Mouse (Mus musculus) midbrain, embryonic 10.5 days (tissue): ENCODE data around the gene Mrps25. TPM values are rescaled to one million over a fixed set of nuclear protein-coding genes. Genes with fewer than 3 reads are reported as not detected.
A peak's percentile ranks its signal among the peaks of the same experiment; 100 is the strongest.

Experiments used
- DNase-seq: peaks from one replicate; pipeline ENCODE4 v3.0.0-alpha.2; 2017; ENCODE audit warnings: low spot score
- H3K27ac ChIP-seq: fragments of 300-500 bp; sonication (generic); replicated peaks from 2 replicates; pipeline ENCODE4 v1.5.1; 2016; ENCODE audit warnings: mild to moderate bottlenecking
- H3K27me3 ChIP-seq: fragments of 300-500 bp; sonication (generic); 2 replicates; pipeline ENCODE4 v1.6.1; 2016; ENCODE audit warnings: low read depth, mild to moderate bottlenecking; ENCODE audit not compliant: poor library complexity, severe bottlenecking
- H3K36me3 ChIP-seq: fragments of 300-500 bp; sonication (generic); 2 replicates; pipeline ENCODE4 v1.6.1; 2016; ENCODE audit warnings: mild to moderate bottlenecking, moderate library complexity
- H3K4me1 ChIP-seq: fragments of 300-500 bp; sonication (generic); 2 replicates; pipeline ENCODE4 v1.6.1; 2016
- H3K4me3 ChIP-seq: fragments of 300-500 bp; sonication (generic); 2 replicates; pipeline ENCODE4 v1.5.1; 2016; ENCODE audit warnings: mild to moderate bottlenecking, moderate library complexity
- H3K9me3 ChIP-seq: fragments of 300-500 bp; sonication (generic); replicated peaks from 2 replicates; pipeline ENCODE4 v1.6.1; 2016; ENCODE audit warnings: mild to moderate bottlenecking
- WGBS: fragments of 180-500 bp; shearing (Covaris S2); methylation state at CpG from one replicate; pipeline ENCODE4 v1.1.7; 2016; 5-methylcytosine and 5-hydroxymethylcytosine counted together
- polyA plus RNA-seq: library from polyadenylated mRNA; unstranded; fragments of >200 nt; fragmentation: Nextera tagmentation; extraction: Ambion mirVana; gene quantifications from 2 replicates; pipeline ENCODE4 v1.2.1, GENCODE M21; 2016

Gene Mrps25
- polyA plus RNA-seq: 94.6 and 105 TPM in 2 replicates

GRCm38 (mm10) chr6:92183621-92184131 lies at the start of gene Mrps25:
Gene Mrps25 (minus strand): TSS chr6:92184033.
- Histone ChIP-seq H3K36me3 (peaks cover 55% of the 10 kb centered on the region), H3K4me1 (peaks cover 15% of the 10 kb centered on the region), H3K4me3 (peak within 1 kb of the TSS; percentile 88), H3K9me3 (peaks cover 11% of the 10 kb centered on the region; the same call in 1 of the 2 replicates), H3K27me3 (no peaks in the 10 kb centered on the region), H3K27ac (peak within 1 kb of the TSS; percentile 88)
- WGBS: under 1% methylated on average over 42 of the region's 42 CpGs
- DNase-seq: peak; percentile 81

- DNase-seq: no peak
- Histone ChIP-seq H3K4me1 (no peaks in the 10 kb centered on the region), H3K4me3 (no peak overlapping the region), H3K9me3 (no peaks in the 10 kb centered on the region), H3K27me3 (no peaks in the 10 kb centered on the region), H3K27ac (no peak overlapping the region), H3K36me3 (no peaks in the 10 kb centered on the region)
- 82% methylated on average over 4 of the region's 4 CpGs for WGBS
These were observed 47.9 kb upstream of the Mrps25 start for GRCm38 (mm10) chr6:92231762-92232161.

- H3K36me3 ChIP-seq: no peaks in the 10 kb centered on the region
- no peak overlapping the region for H3K27ac ChIP-seq
- no peaks in the 10 kb centered on the region for H3K9me3 ChIP-seq
- H3K4me1 ChIP-seq: no peaks in the 10 kb centered on the region
- 84% methylated on average over 1 of the region's 1 CpGs for WGBS
- DNase-seq: no peak
- no peaks in the 10 kb centered on the region for H3K27me3 ChIP-seq
- no peak overlapping the region for H3K4me3 ChIP-seq
These were observed 47.5 kb upstream of the Mrps25 start for GRCm38 (mm10) chr6:92231356-92231755.

- 86% methylated on average over 2 of the region's 2 CpGs for WGBS
- Histone ChIP-seq H3K27ac (no peak overlapping the region), H3K36me3 (no peaks in the 10 kb centered on the region), H3K4me3 (no peak overlapping the region), H3K9me3 (no peaks in the 10 kb centered on the region), H3K27me3 (no peaks in the 10 kb centered on the region), H3K4me1 (no peaks in the 10 kb centered on the region)
- DNase-seq: no peak
These were observed 45.8 kb upstream of the Mrps25 start for GRCm38 (mm10) chr6:92229586-92229985.

GRCm38 (mm10) chr6:92229103-92229502 lies 45.3 kb upstream of the Mrps25 start:
- H3K27ac ChIP-seq: no peak overlapping the region
- H3K4me1 ChIP-seq: no peaks in the 10 kb centered on the region
- H3K9me3 ChIP-seq: no peaks in the 10 kb centered on the region
- H3K4me3 ChIP-seq: no peak overlapping the region
- H3K27me3 ChIP-seq: no peaks in the 10 kb centered on the region
- DNase-seq: no peak
- no peaks in the 10 kb centered on the region for H3K36me3 ChIP-seq

- Histone ChIP-seq H3K27me3 (peaks cover 6% of the 10 kb centered on the region; the same call in 1 of the 2 replicates), H3K9me3 (no peaks in the 10 kb centered on the region), H3K4me1 (no peaks in the 10 kb centered on the region), H3K36me3 (no peaks in the 10 kb centered on the region), H3K4me3 (no peak overlapping the region), H3K27ac (no peak overlapping the region)
- 78% methylated on average over 1 of the region's 1 CpGs for WGBS
- no peak for DNase-seq
These were observed 41.1 kb upstream of the Mrps25 start for GRCm38 (mm10) chr6:92224981-92225380.

- Histone ChIP-seq H3K9me3 (no peaks in the 10 kb centered on the region), H3K27me3 (peaks cover 6% of the 10 kb centered on the region; the same call in 1 of the 2 replicates), H3K36me3 (no peaks in the 10 kb centered on the region), H3K4me3 (no peak overlapping the region), H3K4me1 (no peaks in the 10 kb centered on the region), H3K27ac (no peak overlapping the region)
- no peak for DNase-seq
- 91% methylated on average over 3 of the region's 3 CpGs for WGBS
These were observed 38.2 kb upstream of the Mrps25 start for GRCm38 (mm10) chr6:92222021-92222420.

- peaks cover 6% of the 10 kb centered on the region; the same call in 1 of the 2 replicates for H3K27me3 ChIP-seq
- no peak for DNase-seq
- no peaks in the 10 kb centered on the region for H3K9me3 ChIP-seq
- no peaks in the 10 kb centered on the region for H3K4me1 ChIP-seq
- no peak overlapping the region for H3K4me3 ChIP-seq
- WGBS: 85% methylated on average over 6 of the region's 6 CpGs
- no peaks in the 10 kb centered on the region for H3K36me3 ChIP-seq
- no peak overlapping the region for H3K27ac ChIP-seq
These were observed 37.8 kb upstream of the Mrps25 start for GRCm38 (mm10) chr6:92221604-92222003.

- Histone ChIP-seq H3K4me1 (no peaks in the 10 kb centered on the region), H3K27ac (no peak overlapping the region), H3K36me3 (no peaks in the 10 kb centered on the region), H3K27me3 (peaks cover 6% of the 10 kb centered on the region; the same call in 1 of the 2 replicates), H3K9me3 (no peaks in the 10 kb centered on the region), H3K4me3 (no peak overlapping the region)
- peak; percentile 46 for DNase-seq
- 54% methylated on average over 3 of the region's 3 CpGs for WGBS
These were observed 35.6 kb upstream of the Mrps25 start for GRCm38 (mm10) chr6:92219445-92219844.

GRCm38 (mm10) chr6:92214773-92215449 lies 31.1 kb upstream of the Mrps25 start, which contains the start of gene Rbsn:
Gene Rbsn (minus strand): TSS chr6:92214925.
- H3K4me1 ChIP-seq: peaks cover 12% of the 10 kb centered on the region
- 11% methylated on average over 35 of the region's 35 CpGs for WGBS
- peak; percentile 93 for DNase-seq
- peak within 1 kb of the TSS; percentile 86 for H3K27ac ChIP-seq
- no peaks in the 10 kb centered on the region for H3K9me3 ChIP-seq
- H3K4me3 ChIP-seq: peak within 1 kb of the TSS; percentile 80
- H3K36me3 ChIP-seq: peaks cover 13% of the 10 kb centered on the region
- H3K27me3 ChIP-seq: no peaks in the 10 kb centered on the region

GRCm38 (mm10) chr6:92214055-92214772 lies 30.4 kb upstream of the Mrps25 start:
- no peaks in the 10 kb centered on the region for H3K27me3 ChIP-seq
- H3K4me1 ChIP-seq: peaks cover 12% of the 10 kb centered on the region
- under 1% methylated on average over 48 of the region's 48 CpGs for WGBS
- no peak for DNase-seq
- peaks cover 19% of the 10 kb centered on the region for H3K36me3 ChIP-seq
- H3K27ac ChIP-seq: peak overlapping the region; percentile 86
- no peaks in the 10 kb centered on the region for H3K9me3 ChIP-seq
- H3K4me3 ChIP-seq: peak overlapping the region; percentile 80

- Histone ChIP-seq H3K9me3 (no peaks in the 10 kb centered on the region), H3K36me3 (peaks cover 86% of the 10 kb centered on the region), H3K27me3 (no peaks in the 10 kb centered on the region), H3K4me3 (no peak overlapping the region), H3K27ac (no peak overlapping the region), H3K4me1 (no peaks in the 10 kb centered on the region)
- DNase-seq: no peak
- whole genome bisulfite sequencing: 92% methylated on average over 8 of the region's 8 CpGs
These were observed 15.6 kb upstream of the Mrps25 start for GRCm38 (mm10) chr6:92199414-92199813.

- 7% methylated on average over 10 of the region's 10 CpGs for WGBS
- peaks cover 55% of the 10 kb centered on the region for H3K36me3 ChIP-seq
These were observed 345 bp upstream of the Mrps25 start for GRCm38 (mm10) chr6:92184178-92184577.

More at GRCm38 (mm10) chr6:92184178-92184577, 345 bp upstream of the Mrps25 start:
- peak overlapping the region; percentile 88 for H3K4me3 ChIP-seq
- peak overlapping the region; percentile 88 for H3K27ac ChIP-seq
- peaks cover 15% of the 10 kb centered on the region for H3K4me1 ChIP-seq
- DNase-seq: no peak
- no peaks in the 10 kb centered on the region for H3K27me3 ChIP-seq
- H3K9me3 ChIP-seq: peaks cover 8% of the 10 kb centered on the region; the same call in 1 of the 2 replicates
